Mouse (Mus musculus): ENCODE results near the gene Chrng.

The Chrng gene

DNA sequence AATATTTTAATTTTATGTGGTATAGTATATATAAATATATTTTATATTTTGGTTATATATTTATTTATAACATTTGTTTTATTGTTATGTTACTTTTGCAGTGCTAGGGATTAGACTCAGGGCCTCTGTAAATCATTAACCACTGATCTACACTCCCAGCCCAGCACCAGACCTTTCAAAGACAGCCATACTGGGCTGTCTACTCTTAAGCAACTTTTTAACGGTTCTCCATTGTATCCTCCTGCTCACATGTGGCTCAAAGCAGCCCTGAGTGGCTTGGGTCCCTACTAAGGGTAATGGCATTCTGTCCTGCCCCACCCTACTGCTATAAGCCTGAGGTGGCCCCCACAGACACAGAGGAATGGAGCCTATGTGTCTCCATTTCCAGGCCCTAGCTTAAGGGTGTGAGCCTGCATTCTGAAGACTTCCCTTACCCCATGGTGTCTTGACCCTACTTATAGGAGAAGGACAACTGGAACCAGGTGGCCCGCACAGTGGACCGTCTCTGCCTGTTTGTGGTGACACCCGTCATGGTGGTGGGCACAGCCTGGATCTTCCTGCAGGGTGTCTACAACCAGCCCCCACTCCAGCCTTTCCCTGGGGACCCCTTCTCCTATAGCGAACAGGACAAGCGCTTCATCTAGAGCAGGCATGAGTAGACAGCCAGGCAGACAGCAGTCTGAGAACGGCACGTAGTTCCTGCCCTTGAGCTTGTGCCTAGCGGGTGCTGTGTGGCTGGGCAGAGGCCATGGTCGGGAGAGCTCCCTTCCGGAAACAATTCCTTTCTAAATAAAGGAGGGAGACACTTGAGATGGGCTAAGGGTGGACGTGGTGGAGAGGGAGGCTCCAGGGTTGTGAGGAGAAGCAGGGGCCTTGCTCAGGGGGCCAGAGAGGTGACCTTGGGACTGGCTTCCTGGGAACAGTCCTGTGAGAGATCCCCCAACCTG, 6.1 kb upstream of the Chrng start:
- DNase-seq (ENCODE audit: extremely low spot score) = no peak

DNA sequence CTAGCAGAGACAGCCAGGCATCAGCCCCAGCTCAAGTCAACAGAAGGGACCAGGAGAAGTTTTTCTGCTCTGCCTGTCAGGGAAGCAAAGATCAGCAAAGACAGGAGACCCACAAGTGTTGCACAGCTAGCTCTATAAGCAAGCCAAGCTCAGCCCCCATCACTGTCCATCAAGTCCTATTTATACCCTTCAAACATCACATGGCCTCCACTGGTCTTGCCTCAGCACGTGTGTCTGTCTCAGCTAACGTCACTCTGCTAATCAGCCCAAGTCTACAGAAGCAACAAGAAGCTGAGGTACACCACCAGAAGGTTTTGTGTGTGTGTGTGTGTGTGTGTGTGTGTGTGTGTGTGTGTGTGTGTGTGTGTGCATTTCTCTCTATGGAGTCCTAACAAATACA, 3.6 kb upstream of the Chrng start:
- DNase-seq (ENCODE audit: extremely low spot score) = no peak

- DNase-seq (ENCODE audit: extremely low spot score) = no peak
These were observed 2.6 kb upstream of the Chrng start for GRCm38 (mm10) chr1:87201848-87202247.

- no peak for DNase-seq (ENCODE audit: extremely low spot score)
These were observed 678 bp upstream of the Chrng start for GRCm38 (mm10) chr1:87203779-87204178.

GRCm38 (mm10) chr1:87205038-87205437, 581 bp downstream of the Chrng start:
- no peak for DNase-seq (ENCODE audit: extremely low spot score)

GRCm38 (mm10) chr1:87205502-87205901, 1.0 kb downstream of the Chrng start:
- peak; percentile 8 for DNase-seq (ENCODE audit: extremely low spot score)

GRCm38 (mm10) chr1:87206339-87206738, 1.9 kb downstream of the Chrng start:
- DNase-seq (ENCODE audit: extremely low spot score) = peak; percentile 25

GRCm38 (mm10) chr1:87211431-87211830, 7.0 kb downstream of the Chrng start:
- no peak for DNase-seq (ENCODE audit: extremely low spot score)

DNA sequence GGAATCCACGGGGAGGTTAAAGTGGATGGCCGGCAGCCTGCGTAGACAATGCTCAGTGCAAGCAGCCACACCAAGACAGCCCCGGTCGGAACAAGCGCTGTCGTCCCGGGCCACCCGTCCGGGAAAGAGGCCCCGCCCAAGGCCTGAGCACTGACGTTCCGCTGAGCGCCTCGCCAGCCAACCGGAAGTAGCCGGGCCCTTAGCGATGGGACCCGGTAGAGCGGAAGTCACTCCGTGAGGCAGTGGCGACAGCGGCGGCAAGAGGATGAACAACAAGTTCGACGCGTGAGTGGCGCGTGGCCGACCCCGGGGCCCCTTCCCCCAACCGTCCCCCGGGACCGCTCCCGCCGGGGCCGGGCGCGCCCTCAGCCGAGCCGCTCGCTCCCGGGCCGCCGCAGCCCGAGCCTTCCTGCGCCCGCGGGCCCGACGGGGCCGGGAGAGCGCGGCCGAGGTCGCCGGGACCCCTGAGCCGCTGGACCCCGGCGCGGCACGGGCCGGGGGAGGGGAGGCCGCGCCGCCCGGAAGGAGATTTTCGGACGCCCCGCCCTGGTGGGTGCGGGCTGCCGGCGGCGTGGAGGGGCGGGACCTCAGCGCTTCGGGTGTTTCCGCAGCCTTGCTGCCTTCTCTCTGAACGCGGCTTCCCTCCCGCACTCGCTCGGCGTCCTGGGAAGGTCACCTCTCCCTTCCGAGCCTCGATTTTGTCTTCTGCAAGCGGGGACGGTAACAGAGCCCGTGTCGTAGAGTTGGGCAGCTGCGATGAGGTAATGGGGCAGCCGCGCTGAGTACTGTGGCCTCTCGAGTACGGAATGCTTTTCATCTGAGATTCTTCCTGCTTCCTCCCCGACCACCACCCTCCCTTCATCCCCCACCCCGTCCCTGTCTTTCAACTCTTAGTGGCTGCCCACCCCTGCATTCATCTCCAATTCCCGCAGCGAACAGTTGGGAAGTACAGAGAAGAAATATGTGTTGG, 9.6 kb downstream of the Chrng start, which contains the start of gene Eif4e2:
Eif4e2 (plus strand) TSS at position 180 of the 970 bp plus-strand sequence.
- DNase-seq (ENCODE audit: extremely low spot score) = peak; percentile 95

DNA sequence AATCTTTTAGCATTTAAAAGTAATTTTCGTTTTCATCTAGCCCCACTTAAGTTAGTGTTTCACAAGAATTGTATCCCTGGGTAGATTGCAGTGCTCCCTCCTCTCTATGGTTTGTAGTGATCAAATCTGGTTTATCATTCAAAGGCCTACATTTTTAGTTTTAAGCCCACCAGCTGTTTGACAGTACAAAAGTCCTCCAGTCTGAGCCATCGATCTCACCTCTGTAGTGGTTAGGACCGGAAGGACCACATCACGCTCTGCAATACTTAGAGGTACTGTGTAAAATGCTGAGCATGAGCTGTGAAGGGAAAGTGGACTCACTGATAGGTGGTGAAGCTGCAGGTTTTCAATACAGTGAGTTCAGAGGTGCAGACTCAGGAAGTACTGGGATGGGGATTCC, 10.3 kb downstream of the Chrng start:
- no peak for DNase-seq (ENCODE audit: extremely low spot score)

- DNase-seq (ENCODE audit: extremely low spot score) = no peak
These were observed 13.5 kb downstream of the Chrng start for GRCm38 (mm10) chr1:87217938-87218337.

DNA sequence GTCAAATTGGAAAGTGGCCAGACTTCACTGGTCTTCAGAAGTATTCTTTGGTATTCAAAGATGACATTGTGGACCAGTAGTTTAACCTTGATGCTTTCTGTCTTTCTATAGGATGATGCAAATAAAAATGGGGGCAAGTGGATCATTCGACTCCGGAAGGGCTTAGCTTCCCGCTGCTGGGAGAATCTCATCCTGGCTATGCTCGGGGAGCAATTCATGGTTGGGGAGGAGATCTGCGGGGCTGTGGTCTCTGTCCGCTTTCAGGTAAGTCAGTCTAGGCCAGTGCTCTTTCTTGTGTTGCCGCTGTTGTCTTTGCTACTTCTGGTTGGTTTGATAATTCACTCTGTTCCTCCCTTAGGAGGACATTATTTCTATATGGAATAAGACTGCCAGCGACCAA, 21.3 kb downstream of the Chrng start:
- DNase-seq (ENCODE audit: extremely low spot score) = no peak

GRCm38 (mm10) chr1:87226409-87227159, 22.1 kb downstream of the Chrng start:
- no peak for DNase-seq (ENCODE audit: extremely low spot score)

GRCm38 (mm10) chr1:87227160-87227550, 22.7 kb downstream of the Chrng start:
- DNase-seq (ENCODE audit: extremely low spot score) = no peak

- no peak for DNase-seq (ENCODE audit: extremely low spot score)
These were observed 26.1 kb downstream of the Chrng start for GRCm38 (mm10) chr1:87230606-87231005.

- DNase-seq (ENCODE audit: extremely low spot score) = no peak
These were observed 27.7 kb downstream of the Chrng start for GRCm38 (mm10) chr1:87232197-87232596.

DNA sequence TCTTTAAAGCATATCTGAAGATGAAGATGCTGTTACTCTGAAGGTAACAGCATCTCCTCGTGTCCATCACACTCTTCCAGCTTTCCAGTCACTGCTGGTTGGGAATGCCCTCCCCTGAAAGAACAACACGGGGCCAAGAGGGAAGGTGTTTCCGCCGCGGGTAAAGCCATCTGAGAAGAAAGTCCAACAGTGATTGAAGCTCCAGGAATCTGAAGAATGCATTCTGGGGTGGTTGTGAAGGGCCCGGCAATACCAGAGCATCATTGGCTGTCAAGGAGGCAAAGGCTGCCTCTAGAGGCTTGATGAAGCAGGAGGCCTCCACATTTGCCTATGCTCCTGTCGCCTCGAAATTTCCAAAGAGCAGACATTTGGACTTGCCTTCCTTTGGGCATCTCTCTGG, 34.6 kb downstream of the Chrng start:
- no peak for DNase-seq (ENCODE audit: extremely low spot score)

DNA sequence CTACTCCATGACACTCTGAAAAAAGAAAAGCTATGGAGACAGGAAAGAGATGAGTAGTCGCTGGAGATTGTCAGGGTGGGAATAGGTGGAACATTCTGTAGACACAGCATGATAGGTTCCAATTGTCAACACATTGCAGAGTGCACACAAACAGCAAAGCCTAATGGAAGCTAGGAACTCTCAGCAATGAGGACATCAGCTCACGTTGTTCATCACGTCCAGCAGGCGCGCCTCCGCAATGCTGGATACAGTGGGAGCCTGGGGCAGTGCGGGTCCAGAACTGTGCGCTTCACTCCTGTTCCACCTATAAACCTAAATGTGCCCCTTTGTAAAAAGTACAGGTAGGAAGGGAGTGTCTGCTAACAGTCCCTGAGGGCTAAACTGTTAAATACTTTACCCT, 38.6 kb downstream of the Chrng start:
- DNase-seq (ENCODE audit: extremely low spot score) = no peak

DNA sequence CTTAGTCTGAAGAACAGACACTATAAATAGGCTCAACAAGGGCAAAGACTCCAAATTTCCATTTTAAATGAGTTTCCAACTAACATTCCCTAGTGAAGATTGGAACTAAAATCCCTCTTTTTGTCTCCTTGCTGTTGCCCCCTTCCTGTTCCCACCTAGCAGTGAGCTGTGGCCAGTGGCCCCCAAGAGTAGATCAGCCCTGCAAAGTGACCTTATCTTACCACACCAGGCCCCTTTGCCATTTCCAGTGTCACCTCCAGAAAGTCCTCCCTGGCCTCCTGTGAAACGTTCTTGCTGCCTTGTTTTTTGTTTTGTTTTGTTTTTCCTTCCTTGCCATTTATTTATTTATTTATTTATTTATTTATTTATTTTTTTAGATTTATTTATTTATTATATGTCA, 41.0 kb downstream of the Chrng start:
- DNase-seq (ENCODE audit: extremely low spot score) = no peak

GRCm38 (mm10) chr1:87245929-87246815, 41.7 kb downstream of the Chrng start:
- DNase-seq (ENCODE audit: extremely low spot score) = peak; percentile 90
